Mouse (Mus musculus) G1E (cell line): ENCODE data around the gene Lyg2.

Source experiments
- CTCF ChIP-seq: IDR thresholded peaks from 2 replicates; pipeline ENCODE4 v1.5.1; 2012; ENCODE audit warnings: low read depth, low read length, inconsistent platforms, mixed read lengths
- GATA1 ChIP-seq: IDR thresholded peaks from 2 replicates; pipeline ENCODE4 v1.6.1; 2012; ENCODE audit warnings: borderline replicate concordance, low read length, inconsistent platforms, mixed read lengths
- GATA2 ChIP-seq: IDR thresholded peaks from 2 replicates; pipeline ENCODE4 v1.6.1; 2012; ENCODE audit warnings: low read depth, low read length, inconsistent platforms, borderline replicate concordance
- POLR2AphosphoS5 ChIP-seq: IDR thresholded peaks from 2 replicates; pipeline ENCODE4 v1.6.1; 2012; ENCODE audit warnings: low read depth, low read length, inconsistent platforms; ENCODE audit not compliant: insufficient replicate concordance
- TAL1 ChIP-seq: conservative IDR thresholded peaks from 2 replicates; pipeline ENCODE4 v1.6.1; 2012; ENCODE audit warnings: low read depth, low read length, inconsistent platforms, mixed read lengths

DNA sequence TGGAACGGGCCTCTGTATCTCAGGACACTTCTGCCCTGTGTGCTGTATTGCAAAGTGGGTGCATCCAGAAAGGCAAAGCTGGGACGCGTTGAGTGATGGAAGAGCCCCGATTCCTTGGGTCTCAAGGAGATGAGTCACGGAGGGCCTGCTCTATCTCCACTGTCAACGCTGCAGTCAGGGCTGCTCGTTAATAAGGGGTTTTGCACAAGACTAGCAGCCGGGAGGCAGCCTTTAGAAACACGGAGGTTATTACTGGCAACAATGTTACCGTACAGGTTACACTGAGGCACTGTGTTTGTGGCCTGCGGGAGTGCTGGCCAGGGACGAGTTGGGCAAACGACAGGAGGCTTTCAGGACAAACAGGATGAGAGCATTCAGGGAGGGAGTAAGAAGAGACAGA is 1.4 kb upstream of the Lyg2 start:
- TF ChIP-seq CTCF: no peak
- TF ChIP-seq GATA1: no peak
- TF ChIP-seq POLR2AphosphoS5: no peak
- TF ChIP-seq TAL1: no peak
- no peak for TF ChIP-seq GATA2
